Mouse (Mus musculus) heart, adult 2 months (tissue): ENCODE measurements at regions not wholly inside any gene's neighbourhood (a gene's known extent, or its start where the extent isn't known, plus 50 kb on each side); places are given as distances from the start of the nearest gene placed in this dataset.

ENCODE experiments used
- CTCF ChIP-seq: fragments of 200-600 bp; IDR thresholded peaks from 2 replicates; pipeline ENCODE4 v1.8.1; 2022; ENCODE audit warnings: antibody characterized with exemption, mild to moderate bottlenecking, moderate library complexity
- POLR2A ChIP-seq: fragments of 200-500 bp; IDR thresholded peaks from 2 replicates; pipeline ENCODE4 v1.6.1; 2011; ENCODE audit warnings: mild to moderate bottlenecking, low read depth, low read length, control low read depth; ENCODE audit not compliant: insufficient read depth

DNA sequence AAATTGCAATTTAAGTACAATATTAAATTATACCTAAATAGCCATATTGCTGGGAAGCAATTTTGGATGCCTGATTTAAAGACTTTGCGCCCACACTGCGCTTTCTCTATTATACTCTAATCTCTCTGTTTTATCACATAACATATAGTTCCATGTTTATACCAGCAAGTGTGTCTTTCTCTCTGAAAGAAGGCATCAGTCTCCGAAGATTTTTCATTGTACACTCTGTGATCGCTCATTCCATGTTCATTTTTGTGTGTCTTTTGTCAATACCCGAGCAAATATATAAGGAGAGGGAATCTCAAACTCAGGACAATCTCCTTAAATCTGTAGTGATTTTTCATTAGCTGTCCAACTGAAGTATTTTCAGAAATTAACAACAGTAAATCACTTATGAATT is 932.9 kb upstream of the Gm5150 start:
- TF ChIP-seq CTCF (no peak), POLR2A (no peak)
